Mouse (Mus musculus) ovary, adult 2 months (tissue): ENCODE data around the gene Apip. TPM values are rescaled to one million over a fixed set of nuclear protein-coding genes. Genes with fewer than 3 reads are reported as not detected.

Experiments
- polyA plus RNA-seq: library from polyadenylated mRNA; depleted of rRNA; stranded (reverse); fragments of >200 nt; gene quantifications from 2 replicates; pipeline ENCODE4 v1.2.3, GENCODE M21; 2012; rRNA removed

The Apip gene
- 17.7 and 19.7 TPM in 2 replicates for polyA plus RNA-seq

GRCm38 (mm10) chr2:103073219-103073982 is at the start of gene Apip, which contains the start of gene Pdhx:
Gene Apip, plus strand, starts transcription at chr2:103073675.
Gene Pdhx, minus strand, starts transcription at chr2:103073513.

Other genes starting within 250 kb of the Apip start
- 12.1 and 13.1 TPM in 2 replicates for gene Cd44, start 172.0 kb upstream of the Apip start, polyA plus RNA-seq
- 10.6 and 10.8 TPM in 2 replicates for gene Pdhx, start 162 bp upstream of the Apip start, polyA plus RNA-seq
- gene Ehf, start 229.6 kb downstream of the Apip start, polyA plus RNA-seq = 56.0 and 60.6 TPM in 2 replicates